Mouse (Mus musculus) neural tube, embryonic 15.5 days (tissue): ENCODE measurements around the gene Fam89a. TPM values are rescaled to one million over a fixed set of nuclear protein-coding genes. Genes with fewer than 3 reads are reported as not detected.
A peak's percentile ranks its signal among the peaks of the same experiment; 100 is the strongest.

Experiments
- ATAC-seq: fragments of 200-750 bp; cut with Nextera tagmentation; 2 replicates; pipeline ENCODE4 v1.8.0; 2017; ENCODE audit warnings: mild to moderate bottlenecking, moderate TSS enrichment, moderate library complexity; ENCODE audit not compliant: low FRiP score
- H3K27ac ChIP-seq: fragments of 300-500 bp; sonication (generic); replicated peaks from 2 replicates; pipeline ENCODE4 v1.5.1; 2015; ENCODE audit warnings: mild to moderate bottlenecking, inconsistent platforms
- H3K27me3 ChIP-seq: fragments of 300-500 bp; sonication (generic); replicated peaks from 2 replicates; pipeline ENCODE4 v1.6.1; 2015; ENCODE audit warnings: inconsistent platforms
- H3K36me3 ChIP-seq: fragments of 300-500 bp; sonication (generic); 2 replicates; pipeline ENCODE4 v1.6.1; 2015; ENCODE audit warnings: inconsistent platforms
- H3K4me1 ChIP-seq: fragments of 300-500 bp; sonication (generic); 2 replicates; pipeline ENCODE4 v1.6.1; 2015; ENCODE audit warnings: inconsistent platforms
- H3K4me2 ChIP-seq: fragments of 300-500 bp; sonication (generic); 2 replicates; pipeline ENCODE4 v1.6.1; 2015; ENCODE audit warnings: inconsistent platforms, mild to moderate bottlenecking, moderate library complexity
- H3K4me3 ChIP-seq: fragments of 300-500 bp; sonication (generic); replicated peaks from 2 replicates; pipeline ENCODE4 v1.5.1; 2015; ENCODE audit warnings: mild to moderate bottlenecking, inconsistent platforms
- H3K9ac ChIP-seq: fragments of 300-500 bp; sonication (generic); replicated peaks from 2 replicates; pipeline ENCODE4 v1.6.1; 2015; ENCODE audit warnings: mild to moderate bottlenecking, inconsistent platforms
- H3K9me3 ChIP-seq: fragments of 300-500 bp; sonication (generic); replicated peaks from 2 replicates; pipeline ENCODE4 v1.6.1; 2016; ENCODE audit warnings: inconsistent platforms
- WGBS: fragments of 180-500 bp; shearing (Covaris S2); methylation state at CpG from one replicate; pipeline ENCODE4 v1.1.7; 2015; ENCODE audit warnings: mixed read lengths; 5-methylcytosine and 5-hydroxymethylcytosine counted together
- polyA plus RNA-seq: library from polyadenylated mRNA; unstranded; fragments of >200 nt; fragmentation: Nextera tagmentation; extraction: Ambion mirVana; gene quantifications from 2 replicates; pipeline ENCODE4 v1.2.1, GENCODE M21; 2015

The Fam89a gene
- polyA plus RNA-seq, 1 experiment from 2014 or later: 3.8 TPM

DNA sequence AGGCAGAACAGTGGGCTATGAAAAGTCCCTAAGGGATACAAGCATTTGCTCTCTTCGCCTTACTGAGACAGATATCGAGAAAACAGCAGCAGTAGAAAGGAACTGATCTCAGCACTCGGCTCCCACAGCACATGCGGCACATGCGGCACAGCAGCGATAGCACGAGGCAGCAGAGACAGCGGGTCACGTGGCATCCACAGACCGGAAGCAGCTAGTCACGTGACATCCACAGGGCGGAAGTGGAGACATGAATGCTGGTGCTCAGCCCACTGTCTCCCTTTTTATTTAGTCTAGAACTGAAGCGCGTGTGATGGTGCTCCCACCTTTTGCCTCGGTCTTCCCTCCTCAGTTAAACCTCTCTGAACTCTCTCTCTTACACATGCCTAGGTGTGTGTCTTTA lies 31.6 kb upstream of the Fam89a start:
- no peak for ATAC-seq
- no peaks in the 10 kb centered on the region for H3K36me3 ChIP-seq
- 0 out of 2 replicates have a peak, but pooled peaks cover 3% of the 10 kb centered on the region for H3K27me3 ChIP-seq
- no peak overlapping the region for H3K9ac ChIP-seq
- no peaks in the 10 kb centered on the region for H3K9me3 ChIP-seq
- 88% methylated on average over 15 of the region's 15 CpGs for WGBS
- no peak overlapping the region for H3K4me3 ChIP-seq
- no peak overlapping the region for H3K27ac ChIP-seq
- H3K4me1 ChIP-seq: peaks cover 17% of the 10 kb centered on the region
- no peak overlapping the region for H3K4me2 ChIP-seq

DNA sequence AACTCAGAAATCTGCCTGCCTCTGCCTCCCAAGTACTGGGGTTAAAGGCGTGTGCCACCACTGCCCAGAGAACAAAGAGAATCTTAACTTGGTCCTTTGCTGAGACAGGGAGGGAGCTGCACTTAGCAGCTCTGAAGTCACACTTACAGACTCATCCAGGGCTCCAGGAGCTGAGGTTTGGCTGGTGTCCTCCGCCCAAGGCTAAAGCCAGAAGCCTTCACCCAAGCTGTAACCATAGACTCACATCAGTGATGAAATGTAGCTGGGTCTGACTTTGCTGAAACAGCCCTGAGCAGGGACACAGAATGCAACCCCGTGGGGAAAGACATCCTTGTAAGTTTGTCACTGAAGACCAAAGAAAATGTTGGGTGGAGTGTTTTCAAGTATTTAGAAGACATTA lies 30.8 kb upstream of the Fam89a start:
- H3K36me3 ChIP-seq: no peaks in the 10 kb centered on the region
- peaks cover 17% of the 10 kb centered on the region for H3K4me1 ChIP-seq
- 0 out of 2 replicates have a peak, but pooled peaks cover 3% of the 10 kb centered on the region for H3K27me3 ChIP-seq
- 82% methylated on average over 3 of the region's 3 CpGs for WGBS
- ATAC-seq: no peak
- H3K4me3 ChIP-seq: no peak overlapping the region
- no peak overlapping the region for H3K27ac ChIP-seq
- no peak overlapping the region for H3K4me2 ChIP-seq
- no peak overlapping the region for H3K9ac ChIP-seq
- no peaks in the 10 kb centered on the region for H3K9me3 ChIP-seq

DNA sequence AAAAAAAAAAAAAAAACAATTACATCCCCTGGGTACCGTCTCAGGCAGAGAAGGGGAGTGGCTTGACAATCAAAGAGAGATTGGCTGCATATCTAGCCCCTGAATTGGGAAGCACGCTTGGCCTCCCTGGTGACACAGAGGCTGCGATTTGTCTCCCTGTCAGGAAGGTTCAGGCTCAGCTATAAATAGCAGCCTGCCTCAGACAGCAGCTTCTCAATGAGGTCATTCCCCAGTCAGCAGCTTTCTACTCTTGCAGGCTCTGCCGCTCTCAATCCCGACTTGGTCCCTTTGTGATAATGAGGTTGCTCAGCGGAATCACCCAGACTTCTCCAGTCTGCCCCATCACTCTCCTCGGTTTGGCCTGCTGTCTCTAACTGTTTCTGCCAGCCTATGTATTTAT lies 28.6 kb upstream of the Fam89a start:
- peak overlapping the region; percentile 34 for H3K27ac ChIP-seq
- peak; percentile 78 for ATAC-seq
- no peaks in the 10 kb centered on the region for H3K27me3 ChIP-seq
- 5% methylated on average over 7 of the region's 7 CpGs for WGBS
- peaks cover 20% of the 10 kb centered on the region for H3K4me1 ChIP-seq
- H3K9me3 ChIP-seq: no peaks in the 10 kb centered on the region
- H3K4me3 ChIP-seq: no peak overlapping the region
- no peaks in the 10 kb centered on the region for H3K36me3 ChIP-seq
- peak overlapping the region; percentile 13; the same call in 1 of the 2 replicates for H3K4me2 ChIP-seq
- H3K9ac ChIP-seq: no peak overlapping the region

DNA sequence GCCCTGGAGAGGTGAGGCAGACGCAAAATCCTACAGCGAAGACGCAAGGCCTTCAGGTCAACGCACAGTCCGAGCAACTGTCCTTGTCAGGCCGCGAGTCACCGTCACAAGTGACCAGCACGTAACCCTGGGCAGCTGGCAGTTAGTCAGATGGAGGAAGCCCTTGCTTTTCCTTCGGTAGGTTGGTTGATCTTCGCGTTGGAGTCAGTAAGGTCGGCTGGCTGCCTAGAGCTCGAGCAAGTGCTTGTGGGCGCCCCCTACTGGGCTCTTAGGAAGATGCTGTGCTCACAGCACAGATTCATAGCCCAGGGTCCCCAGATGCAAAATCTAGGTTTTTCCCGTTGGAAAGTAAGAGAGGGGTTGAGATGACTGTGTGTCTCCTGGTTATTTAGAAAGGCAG lies 24.1 kb upstream of the Fam89a start:
- H3K27me3 ChIP-seq: no peaks in the 10 kb centered on the region
- ATAC-seq: no peak
- no peak overlapping the region for H3K27ac ChIP-seq
- H3K4me2 ChIP-seq: peak overlapping the region; percentile 49
- 0 out of 2 replicates have a peak overlapping the region, but pooled peaks have one; percentile 4 for H3K9ac ChIP-seq
- 15% methylated on average over 16 of the region's 16 CpGs for WGBS
- no peaks in the 10 kb centered on the region for H3K36me3 ChIP-seq
- H3K4me1 ChIP-seq: peaks cover 9% of the 10 kb centered on the region
- 0 out of 2 replicates have a peak overlapping the region, but pooled peaks have one; percentile 14 for H3K4me3 ChIP-seq
- no peaks in the 10 kb centered on the region for H3K9me3 ChIP-seq

DNA sequence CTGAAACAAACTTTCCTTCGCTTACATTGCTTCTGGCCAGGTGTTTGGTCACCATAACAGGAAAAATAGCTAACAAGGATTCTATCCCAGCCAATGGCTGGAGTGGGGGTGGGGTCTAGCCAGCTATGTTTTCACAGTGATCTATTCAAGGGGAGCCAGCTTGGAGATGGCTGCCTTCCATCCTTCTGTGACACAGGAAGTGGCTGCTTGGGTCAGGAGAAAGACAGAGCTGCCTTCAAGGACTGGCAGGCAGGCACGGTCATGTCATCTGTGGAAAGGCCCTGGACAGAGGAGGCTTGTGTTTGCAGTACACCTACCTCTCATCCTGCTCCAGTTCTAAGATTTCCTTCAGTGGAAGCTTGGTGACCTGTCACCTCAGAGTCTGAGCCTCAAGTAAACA lies 20.8 kb upstream of the Fam89a start:
- Histone ChIP-seq H3K9ac (no peak overlapping the region), H3K9me3 (no peaks in the 10 kb centered on the region), H3K4me1 (0 out of 2 replicates have a peak, but pooled peaks cover 3% of the 10 kb centered on the region), H3K27ac (no peak overlapping the region), H3K36me3 (no peaks in the 10 kb centered on the region), H3K27me3 (no peaks in the 10 kb centered on the region), H3K4me2 (no peak overlapping the region), H3K4me3 (no peak overlapping the region)
- no peak for ATAC-seq
- 63% methylated on average over 2 of the region's 2 CpGs for WGBS

DNA sequence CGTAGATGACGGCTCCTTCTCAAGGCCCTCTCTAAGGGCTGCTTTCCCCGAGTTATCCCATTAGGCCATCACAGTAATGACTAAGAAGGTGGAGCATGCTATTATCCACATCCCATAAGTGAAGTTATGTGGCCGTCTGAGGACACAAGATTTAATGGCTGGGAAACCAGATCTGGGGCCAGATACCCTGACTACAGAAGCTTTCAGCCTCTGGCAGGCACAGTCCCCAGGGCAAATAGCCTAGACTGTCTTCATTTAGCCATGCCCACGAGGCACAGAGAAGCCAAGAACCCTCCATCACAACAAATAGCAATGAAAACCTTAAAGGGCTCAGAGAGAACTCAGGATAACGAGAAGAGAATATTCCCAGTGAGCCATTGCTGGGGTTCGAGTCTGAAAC lies 11.4 kb upstream of the Fam89a start:
- Histone ChIP-seq H3K4me1 (0 out of 2 replicates have a peak, but pooled peaks cover 3% of the 10 kb centered on the region), H3K27ac (no peak overlapping the region), H3K9me3 (no peaks in the 10 kb centered on the region), H3K27me3 (no peaks in the 10 kb centered on the region), H3K4me3 (no peak overlapping the region), H3K4me2 (no peak overlapping the region), H3K9ac (no peak overlapping the region), H3K36me3 (no peaks in the 10 kb centered on the region)
- ATAC-seq: no peak
- 53% methylated on average over 7 of the region's 7 CpGs for WGBS

DNA sequence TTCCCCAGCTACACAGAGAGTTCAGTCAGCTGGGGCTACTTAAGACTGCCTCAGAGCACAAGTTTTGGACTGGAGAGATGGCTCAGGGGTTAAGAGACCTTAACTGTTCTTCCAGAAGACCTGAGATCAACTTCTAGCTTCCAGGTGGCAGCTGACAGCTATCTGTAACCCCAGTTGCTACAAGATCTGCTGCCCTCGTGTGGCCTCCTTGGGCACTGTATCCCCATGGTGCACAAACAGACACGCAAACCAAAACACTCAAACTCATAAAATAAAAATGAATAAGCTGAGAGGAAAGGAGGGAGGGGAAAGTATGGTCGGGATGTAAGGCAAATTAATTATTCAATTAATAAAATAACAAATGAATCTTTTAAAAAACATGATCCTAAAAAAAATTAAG lies 6.9 kb upstream of the Fam89a start:
- Histone ChIP-seq H3K9ac (no peak overlapping the region), H3K9me3 (no peaks in the 10 kb centered on the region), H3K27ac (no peak overlapping the region), H3K4me3 (no peak overlapping the region), H3K4me2 (no peak overlapping the region), H3K36me3 (no peaks in the 10 kb centered on the region), H3K27me3 (peaks cover 10% of the 10 kb centered on the region; the same call in 1 of the 2 replicates), H3K4me1 (0 out of 2 replicates have a peak, but pooled peaks cover 6% of the 10 kb centered on the region)
- ATAC-seq: no peak
- WGBS: 35% methylated on average over 3 of the region's 3 CpGs

DNA sequence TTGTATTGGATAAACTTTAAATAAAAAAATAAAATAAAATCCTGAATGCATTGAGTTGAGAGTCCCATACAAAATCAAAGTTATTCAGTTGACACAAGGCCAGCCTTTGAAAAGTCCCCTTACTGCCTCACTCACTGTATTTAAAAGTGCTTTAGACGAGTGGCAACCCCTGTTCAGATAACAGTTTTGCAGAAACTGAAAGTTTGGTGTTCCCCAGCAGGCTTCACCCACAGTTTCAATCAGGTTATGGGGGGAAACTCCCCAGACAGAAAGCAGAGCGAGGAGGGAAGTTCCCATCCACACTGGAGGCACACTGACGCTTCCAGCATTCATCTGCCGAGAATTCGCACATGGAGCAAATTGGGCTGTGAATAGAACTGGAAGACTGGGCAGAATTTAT lies 5.0 kb upstream of the Fam89a start:
- no peaks in the 10 kb centered on the region for H3K36me3 ChIP-seq
- no peak overlapping the region for H3K4me2 ChIP-seq
- H3K9ac ChIP-seq: no peak overlapping the region
- no peaks in the 10 kb centered on the region for H3K9me3 ChIP-seq
- H3K4me1 ChIP-seq: peaks cover 10% of the 10 kb centered on the region
- ATAC-seq: no peak
- no peak overlapping the region for H3K4me3 ChIP-seq
- 75% methylated on average over 5 of the region's 5 CpGs for WGBS
- no peak overlapping the region for H3K27ac ChIP-seq
- peaks cover 27% of the 10 kb centered on the region for H3K27me3 ChIP-seq

DNA sequence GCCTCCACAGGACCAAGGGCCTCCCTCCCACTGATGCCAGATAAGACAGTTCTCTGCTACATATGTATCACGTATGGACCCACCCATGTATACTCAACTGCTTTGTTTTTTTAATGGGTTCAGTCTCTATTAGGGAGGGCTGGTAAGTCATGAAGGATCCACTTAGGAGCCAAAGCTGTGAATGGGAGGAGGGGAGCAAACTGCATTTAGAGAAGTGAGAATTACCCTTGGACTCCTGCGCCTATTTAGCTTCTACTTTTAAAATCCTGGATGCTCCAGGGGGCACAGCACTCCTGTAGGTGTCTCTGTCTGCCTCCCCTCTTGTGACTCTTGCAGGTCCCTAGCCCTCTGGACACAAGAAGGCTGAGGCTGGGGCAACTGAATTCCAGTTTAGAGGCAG lies 4.5 kb upstream of the Fam89a start:
- Histone ChIP-seq H3K4me1 (peaks cover 14% of the 10 kb centered on the region), H3K9me3 (no peaks in the 10 kb centered on the region), H3K4me2 (no peak overlapping the region), H3K36me3 (no peaks in the 10 kb centered on the region), H3K9ac (no peak overlapping the region), H3K27me3 (peaks cover 31% of the 10 kb centered on the region), H3K4me3 (no peak overlapping the region), H3K27ac (no peak overlapping the region)
- no peak for ATAC-seq
- WGBS: 76% methylated on average over 2 of the region's 2 CpGs

DNA sequence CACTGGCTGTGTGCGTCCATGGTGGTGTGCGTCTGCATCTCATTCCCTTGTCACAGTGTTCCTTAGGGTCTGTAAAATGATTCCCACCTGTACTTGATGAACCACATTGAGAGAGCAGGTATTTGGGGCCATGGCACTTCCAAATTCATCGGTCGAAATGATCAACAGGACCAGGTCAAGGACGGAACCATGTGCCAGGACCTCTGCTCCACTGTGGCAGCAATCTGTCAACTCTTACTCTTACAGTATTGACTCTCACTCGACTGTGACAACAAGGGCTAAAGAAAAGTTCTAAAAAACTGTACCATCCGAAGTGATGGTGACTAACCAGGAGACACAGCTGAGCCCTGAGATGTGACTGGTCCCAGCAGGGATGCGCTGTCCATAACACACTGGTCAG lies 3.8 kb upstream of the Fam89a start:
- H3K4me3 ChIP-seq: no peak overlapping the region
- H3K4me1 ChIP-seq: peaks cover 19% of the 10 kb centered on the region
- H3K36me3 ChIP-seq: no peaks in the 10 kb centered on the region
- no peak overlapping the region for H3K4me2 ChIP-seq
- H3K27me3 ChIP-seq: peaks cover 38% of the 10 kb centered on the region
- no peak for ATAC-seq
- H3K9ac ChIP-seq: no peak overlapping the region
- no peaks in the 10 kb centered on the region for H3K9me3 ChIP-seq
- 91% methylated on average over 8 of the region's 8 CpGs for WGBS
- H3K27ac ChIP-seq: no peak overlapping the region

DNA sequence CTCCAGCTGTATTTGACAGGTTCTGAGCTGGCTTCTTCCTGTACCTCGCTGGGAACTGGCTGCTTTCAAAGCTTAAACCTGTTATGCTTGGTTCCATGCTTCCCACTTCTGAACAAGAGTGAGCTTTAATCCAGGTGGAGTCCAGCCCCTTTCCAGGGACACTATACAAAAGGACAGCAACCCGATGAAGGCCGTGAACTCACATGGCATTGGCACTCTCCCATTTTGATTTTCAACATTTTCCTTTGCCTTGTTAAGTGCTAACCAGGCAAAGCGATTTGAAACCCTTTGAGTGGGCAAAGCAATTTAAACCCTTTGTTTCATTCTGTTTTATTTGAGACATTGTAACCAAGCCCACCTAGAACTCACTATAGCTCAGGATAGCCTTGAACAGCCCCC lies 3.2 kb upstream of the Fam89a start:
- Histone ChIP-seq H3K9me3 (no peaks in the 10 kb centered on the region), H3K27me3 (peaks cover 45% of the 10 kb centered on the region), H3K36me3 (no peaks in the 10 kb centered on the region), H3K27ac (no peak overlapping the region), H3K4me1 (peaks cover 19% of the 10 kb centered on the region), H3K4me2 (no peak overlapping the region), H3K4me3 (no peak overlapping the region), H3K9ac (no peak overlapping the region)
- no peak for ATAC-seq
- 46% methylated on average over 4 of the region's 4 CpGs for WGBS

DNA sequence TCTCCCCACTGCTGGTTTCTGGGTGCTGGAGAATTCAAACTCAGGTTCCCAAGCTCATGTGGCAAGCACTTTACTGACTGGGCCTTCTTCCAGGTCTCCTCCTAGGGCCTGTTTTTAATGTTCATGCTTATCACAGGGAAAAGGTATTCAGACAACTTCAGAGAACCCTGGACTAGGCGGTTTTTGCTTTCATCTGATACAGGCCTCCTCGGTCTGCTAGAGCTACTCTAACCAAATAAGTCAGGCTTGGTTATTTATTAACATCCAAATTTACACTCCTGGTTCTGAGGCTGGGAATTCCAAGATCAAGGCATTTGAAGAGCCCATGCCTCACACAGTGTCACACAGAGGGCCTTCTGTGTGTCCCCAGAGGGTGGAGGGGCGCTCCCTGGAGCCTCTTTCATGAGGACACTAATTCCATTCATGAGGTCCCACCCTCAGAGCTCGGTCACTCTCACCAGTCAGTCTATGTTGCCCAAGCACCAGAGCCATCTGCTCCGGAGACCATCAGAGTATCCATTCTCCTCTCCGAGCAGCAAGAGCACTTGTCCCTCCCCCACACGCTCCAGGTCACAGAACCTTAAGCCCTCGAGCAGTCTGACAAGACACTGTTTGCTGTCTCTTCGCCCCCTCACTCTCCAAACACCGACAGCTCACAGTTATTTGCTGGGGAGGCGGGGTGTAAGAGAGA lies 2.6 kb upstream of the Fam89a start:
- no peak overlapping the region for H3K9ac ChIP-seq

More for the DNA sequence above, 2.6 kb upstream of the Fam89a start:
- Histone ChIP-seq H3K4me1 (peaks cover 19% of the 10 kb centered on the region), H3K9me3 (no peaks in the 10 kb centered on the region), H3K36me3 (no peaks in the 10 kb centered on the region), H3K4me2 (no peak overlapping the region), H3K27ac (no peak overlapping the region), H3K27me3 (peaks cover 50% of the 10 kb centered on the region), H3K4me3 (no peak overlapping the region)
- WGBS: 23% methylated on average over 11 of the region's 11 CpGs
- ATAC-seq: peak; percentile 59; the same call in 1 of the 2 replicates
